Mouse (Mus musculus) T-helper 17 cell (primary cell): ENCODE data around the gene Prtn3.

Experiments used
- in situ Hi-C, 2 experiments: fragments of 300-600 bp; cut with MboI, MseI; formaldehyde crosslinking; loops; 1 replicate in 1 of 2; 2 replicates in 1 of 2; pipeline ENCODE4 v1.15.1; 2025; ENCODE audit warnings: high pct_unique_total_duplicates in 2 of 2

Prtn3 gene

GRCm38 (mm10) chr10:79874290-79874862 is at the start of gene Prtn3, which contains the start of gene Plppr3:
Prtn3 (plus strand) TSS chr10:79874476.
Plppr3 (minus strand) TSS chr10:79874634.
- in situ Hi-C loops: loop anchor here (5.0 to 25.0 kb wide), 2 partner anchors 47 to 1287 kb away; partner anchors contain the start of gene Syde1 (in 1 of the 2)

GRCm38 (mm10) chr10:79831583-79831982 is 42.7 kb upstream of the Prtn3 start:
- in situ Hi-C loops: loop anchor here in 1 of 2 experiments (10.0 kb wide), 1 partner anchor 93 kb away; the partner anchor contains the start of genes Arid3a and R3hdm4

- in situ Hi-C loops: loop anchor here in 1 of 2 experiments (10.0 kb wide), 1 partner anchor 93 kb away; the partner anchor contains the start of genes Arid3a and R3hdm4
Measured at GRCm38 (mm10) chr10:79832026-79832785, 42.1 kb upstream of the Prtn3 start.

- in situ Hi-C loops: loop anchor here in 1 of 2 experiments (10.0 kb wide), 1 partner anchor 92 kb away; the partner anchor contains the start of genes Arid3a and R3hdm4
Measured at GRCm38 (mm10) chr10:79832786-79833181, 41.5 kb upstream of the Prtn3 start.

GRCm38 (mm10) chr10:79834769-79835398 is 39.4 kb upstream of the Prtn3 start:
- in situ Hi-C loops: loop anchor here in 1 of 2 experiments (10.0 kb wide), 1 partner anchor 90 kb away; the partner anchor contains the start of genes Arid3a and R3hdm4

- in situ Hi-C loops: loop anchor here in 1 of 2 experiments (10.0 kb wide), 1 partner anchor 88 kb away; the partner anchor contains the start of genes Arid3a and R3hdm4
Measured at GRCm38 (mm10) chr10:79836918-79837317, 37.4 kb upstream of the Prtn3 start.

GRCm38 (mm10) chr10:79838151-79838550 is 36.1 kb upstream of the Prtn3 start:
- in situ Hi-C loops: loop anchor here in 1 of 2 experiments (10.0 kb wide), 1 partner anchor 87 kb away; the partner anchor contains the start of genes Arid3a and R3hdm4

GRCm38 (mm10) chr10:79840091-79840490 is 34.2 kb upstream of the Prtn3 start:
- in situ Hi-C loops: no loop called here

- in situ Hi-C loops: no loop called here
Measured at GRCm38 (mm10) chr10:79840644-79841551, 33.4 kb upstream of the Prtn3 start.

GRCm38 (mm10) chr10:79842322-79842721 is 32.0 kb upstream of the Prtn3 start:
- in situ Hi-C loops: no loop called here

GRCm38 (mm10) chr10:79843476-79843875 is 30.8 kb upstream of the Prtn3 start:
- in situ Hi-C loops: no loop called here

GRCm38 (mm10) chr10:79846553-79846952 is 27.7 kb upstream of the Prtn3 start:
- in situ Hi-C loops: no loop called here

GRCm38 (mm10) chr10:79849941-79850628 is 24.2 kb upstream of the Prtn3 start:
- in situ Hi-C loops: loop anchor here in 1 of 2 experiments (25.0 kb wide), 1 partner anchor 1263 kb away; the partner anchor contains the start of gene Syde1

GRCm38 (mm10) chr10:79851653-79852052 is 22.6 kb upstream of the Prtn3 start:
- in situ Hi-C loops: loop anchor here in 1 of 2 experiments (25.0 kb wide), 1 partner anchor 1264 kb away; the partner anchor contains the start of gene Syde1

- in situ Hi-C loops: loop anchor here in 1 of 2 experiments (25.0 kb wide), 1 partner anchor 1265 kb away; the partner anchor contains the start of gene Syde1
Measured at GRCm38 (mm10) chr10:79852107-79852789, 22.0 kb upstream of the Prtn3 start.

- in situ Hi-C loops: loop anchor here in 1 of 2 experiments (25.0 kb wide), 1 partner anchor 1266 kb away; the partner anchor contains the start of gene Syde1
Measured at GRCm38 (mm10) chr10:79852827-79853226, 21.4 kb upstream of the Prtn3 start.

- in situ Hi-C loops: loop anchor here in 1 of 2 experiments (25.0 kb wide), 1 partner anchor 1266 kb away; the partner anchor contains the start of gene Syde1
Measured at GRCm38 (mm10) chr10:79853392-79853791, 20.9 kb upstream of the Prtn3 start.

GRCm38 (mm10) chr10:79853860-79854795 is 20.1 kb upstream of the Prtn3 start, which contains the start of gene Ptbp1:
Ptbp1 (plus strand) TSS chr10:79854427.
- in situ Hi-C loops: loop anchor here in 1 of 2 experiments (25.0 kb wide), 1 partner anchor 1267 kb away; the partner anchor contains the start of gene Syde1
